Mouse (Mus musculus) liver, postnatal 0 days (tissue): Measurements from ENCODE around the gene Gm32742.

Experiments
- CTCF ChIP-seq: sonication (generic); IDR thresholded peaks from 2 replicates; pipeline ENCODE4 v1.5.1; 2016; ENCODE audit warnings: antibody characterized with exemption, low read depth
- EP300 ChIP-seq: IDR thresholded peaks from 2 replicates; pipeline ENCODE4 v1.6.1; 2016; ENCODE audit warnings: antibody characterized with exemption, low read depth, mild to moderate bottlenecking

DNA sequence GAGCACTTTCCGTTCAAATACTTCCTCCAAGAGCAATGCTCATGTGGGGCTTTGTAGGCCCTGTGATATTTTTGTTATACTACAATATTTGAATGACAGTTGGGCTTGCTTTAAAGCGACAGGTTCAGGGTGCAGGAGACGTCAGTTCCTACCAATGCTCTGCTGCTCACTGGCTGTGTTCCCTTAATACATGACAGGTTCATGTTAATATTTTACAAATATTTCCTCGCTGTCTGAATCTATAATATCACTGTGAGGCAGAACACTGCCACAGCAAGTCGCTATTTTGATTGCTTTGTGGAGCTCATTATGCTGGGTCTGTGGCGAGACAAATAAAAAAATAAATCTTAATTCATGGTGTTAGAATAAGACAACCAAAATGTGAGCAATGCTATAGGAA is 45.9 kb upstream of the Gm32742 start:
- no peak for TF ChIP-seq CTCF
- TF ChIP-seq EP300, result no peak
